ENCODE assay signal across 8 mouse cellular contexts in the genomic region with DNA sequence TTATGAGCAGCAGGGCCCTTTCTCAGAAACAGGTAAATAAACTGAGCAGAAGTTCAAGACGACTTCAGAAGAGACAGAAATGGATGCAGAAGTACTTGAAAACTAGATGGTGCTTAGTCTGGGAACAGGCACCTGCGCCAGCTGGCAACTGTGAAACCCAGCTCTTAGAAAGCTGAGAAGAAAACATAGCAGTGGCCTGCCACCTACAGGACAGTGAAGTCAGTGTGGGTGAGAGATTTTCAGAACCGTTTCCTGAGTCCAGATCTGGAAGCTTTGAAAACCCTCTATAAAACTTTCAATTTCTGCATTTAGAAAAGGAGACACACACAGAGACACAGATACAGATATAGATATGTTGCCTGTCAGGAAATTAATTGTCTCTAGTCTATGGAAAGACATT.
DNase-seq lines count a peak whose midpoint lies in the region; ATAC-seq and TF ChIP-seq lines count a peak whose summit lies in the region.

No protein-coding gene starts in this region.

- H3K4me1 ChIP-seq in limb, embryonic 14.5 days (ENCODE audit: control insufficient read depth, insufficient read depth, low read length): no peaks in the 10 kb centered on the region

- H3K4me3 ChIP-seq in limb, embryonic 14.5 days (replicated peaks; ENCODE audit: low read length): no peak overlapping the region

- H3K27me3 ChIP-seq in limb, embryonic 14.5 days (ENCODE audit: control insufficient read depth, insufficient read depth, low read length): no peaks in the 10 kb centered on the region

- DNase-seq in left cerebral cortex, adult 18-20 months (ENCODE audit: low spot score in 2 of 2): peak; percentile 40 to 48
- no peak for DNase-seq in left cerebral cortex, adult 11 months (ENCODE audit: low spot score)
- peak; percentile 21 for DNase-seq in R1 (ENCODE audit: low read depth, low spot score)
- peak; percentile 9 for DNase-seq in embryo, embryonic 11.5 days (ENCODE audit: low read depth, low spot score)
- DNase-seq in heart, postnatal 14 days: peak; percentile 40 to 63
- peak; percentile 17 for DNase-seq in limb, embryonic 14.5 days (ENCODE audit: low spot score)
- no peak for DNase-seq in spleen, postnatal 10 days (ENCODE audit: low spot score in 2 of 2)
- DNase-seq in spleen, adult 12 weeks (ENCODE audit: low spot score): no peak

- no peak overlapping the region for H3K27ac ChIP-seq in limb, embryonic 14.5 days (replicated peaks; ENCODE audit: low read depth, low read length)

- no peaks in the 10 kb centered on the region for H3K36me3 ChIP-seq in limb, embryonic 14.5 days (ENCODE audit: control insufficient read depth, insufficient read depth, low read length)

- H3K9ac ChIP-seq in limb, embryonic 14.5 days (ENCODE audit: low read depth, low read length, severe bottlenecking): no peak overlapping the region

- no peak for ATAC-seq in limb, embryonic 14.5 days (ENCODE audit: low FRiP score, low read depth)

- WGBS in limb, embryonic 14.5 days: 33% methylated on average over 3 of the region's 3 CpGs

- intact Hi-C loops in heart, postnatal 14 days (cut with DNase I): no loop called here

- TF ChIP-seq POLR2A in limb, embryonic 14.5 days (IDR thresholded peaks at IDR 0.05; ENCODE audit: borderline replicate concordance, extremely low read depth, insufficient read depth, insufficient read length): no peak

- H3K9me3 ChIP-seq in limb, embryonic 14.5 days (ENCODE audit: control insufficient read depth, low read length): no peaks in the 10 kb centered on the region

- H3K4me2 ChIP-seq in limb, embryonic 14.5 days (replicated peaks; ENCODE audit: low read depth, low read length, severe bottlenecking): no peak overlapping the region

Comparison
In these comparisons a context has a peak if more than half of its experiments do, and no peak if none do; other contexts are left out.
1. DNase-seq: peak in left cerebral cortex, adult 18-20 months (2 of 2), R1 (single experiment), embryo, embryonic 11.5 days (single experiment), heart, postnatal 14 days (2 of 2) and limb, embryonic 14.5 days (single experiment); none in left cerebral cortex, adult 11 months (single experiment), spleen, postnatal 10 days (0 of 2) and spleen, adult 12 weeks (single experiment).